Mouse (Mus musculus): ENCODE data around the gene Spock1.

- TF ChIP-seq CTCF (IDR thresholded peaks at IDR 0.05; ENCODE audit: low read depth, low read length) (no peak), POLR2A (IDR thresholded peaks at IDR 0.05; ENCODE audit: extremely low read depth, insufficient read depth, low read length) (no peak)
These were observed 41.4 kb upstream of the Spock1 start for GRCm38 (mm10) chr13:57949513-57949912.

Measured in liver, adult 2 months (tissue).